In genomic region chr11:33766976-33767938, GRCm38 (mm10) we compare ENCODE assay signal across 15 mouse cellular contexts.
A peak's percentile ranks its signal among the peaks of the same experiment; 100 is the strongest.
DNase-seq lines count a peak whose midpoint lies in the region; ATAC-seq and TF ChIP-seq lines count a peak whose summit lies in the region.
"Had no signal": no experiment of that assay in that cellular context is flagged by ENCODE, and none has a peak within 500 bp of the region (broad histone marks: within the 10 kb centered on the region; RNA-seq: fewer than 3 reads in every experiment).

No protein-coding gene starts in this region.

- no peak for TF ChIP-seq CTCF in Patski (IDR thresholded peaks at IDR 0.05)

- CTCF ChIA-PET in Patski (lab: Charles Lee): interaction anchor here (1.5 to 2.3 kb wide), 3 partner anchors 9 to 29 kb away, joined by 3 to 7 read pairs (median 4); no protein-coding TSS in a partner anchor

- in situ Hi-C loops in Patski (cut with MboI; ENCODE audit: low pct_unique_long_range_greater_than_20kb): no loop called here

- H3K27me3 ChIP-seq in Patski: peaks cover 4% of the 10 kb centered on the region

- peak; percentile 51 for ATAC-seq in Patski
- ATAC-seq: activated CD4-positive, CD25-positive, alpha-beta regulatory T cell, adult 4 months; intestine, embryonic 16.5 days; lung, postnatal 0 days had no signal

- POLR2A ChIA-PET in Patski (lab: Charles Lee): no interaction called here

- peak; percentile 87 for DNase-seq in heart, adult 11 months
- no peak for DNase-seq in heart, postnatal 36 days
- peak; percentile 39 for DNase-seq in right cerebral cortex, adult 18-20 months
- no peak for DNase-seq in right cerebral cortex, postnatal 25 days
- DNase-seq in Patski (ENCODE audit: low read depth, low spot score): no peak
- no peak for DNase-seq in c-Kit-positive CD71-positive TER-119-positive erythroid progenitor cells, embryonic 14.5 days (ENCODE audit: low spot score)
- no peak for DNase-seq in gastrocnemius, adult 8-10 months (ENCODE audit: low spot score in 2 of 2)
- DNase-seq: gastrocnemius, postnatal 10 days; kidney, postnatal 14 days; layer of hippocampus, adult 9-11 months; midbrain, embryonic 14.5 days; right cerebral cortex, postnatal 14 days had no signal

- intact Hi-C loops in heart, postnatal 36 days (cut with DNase I): no loop called here

Comparison
In these comparisons a context has a peak if more than half of its experiments do, and no peak if none do; other contexts are left out.
1. DNase-seq: peak in heart, adult 11 months (single experiment) and right cerebral cortex, adult 18-20 months (single experiment); none in heart, postnatal 36 days (0 of 2), right cerebral cortex, postnatal 25 days (single experiment), Patski (single experiment), c-Kit-positive CD71-positive TER-119-positive erythroid progenitor cells, embryonic 14.5 days (single experiment) and gastrocnemius, adult 8-10 months (0 of 2).